Mouse (Mus musculus): ENCODE results near the gene Mgat5. TPM values are rescaled to one million over a fixed set of nuclear protein-coding genes. Genes with fewer than 3 reads are reported as not detected.

Mgat5 gene
- polyA plus RNA-seq, 1 experiment, result 2.2 TPM

GRCm38 (mm10) chr1:127267985-127268384 lies 63.2 kb downstream of the Mgat5 start:
- Histone ChIP-seq H3K4me3 (no peak overlapping the region), H3ac (ENCODE audit: control insufficient read depth, insufficient read length) (no peak overlapping the region), H3K36me3 (ENCODE audit: control insufficient read depth, insufficient read depth) (no peaks in the 10 kb centered on the region), H3K4me2 (ENCODE audit: low read depth) (no peak overlapping the region), H3K27me3 (ENCODE audit: control insufficient read depth, insufficient read depth, insufficient read length) (no peaks in the 10 kb centered on the region), H3K79me2 (ENCODE audit: control insufficient read depth, insufficient read depth) (no peaks in the 10 kb centered on the region)
- TF ChIP-seq POLR2AphosphoS2 (IDR thresholded peaks at IDR 0.05; ENCODE audit: insufficient read length, low read depth) (no peak), REST (IDR thresholded peaks at IDR 0.05; ENCODE audit: insufficient read depth, insufficient read length) (no peak), E2F4 (IDR thresholded peaks at IDR 0.05; ENCODE audit: insufficient read depth) (no peak), SRF (IDR thresholded peaks at IDR 0.05; ENCODE audit: control insufficient read depth, insufficient read length, low read depth) (no peak), MAX (IDR thresholded peaks at IDR 0.05; ENCODE audit: low read depth) (no peak), MYOG (IDR thresholded peaks at IDR 0.05; ENCODE audit: control insufficient read depth in 1 of 3, insufficient read depth in 1 of 3, insufficient read length in 2 of 3, low read depth in 2 of 3) (no peak), POLR2A (IDR thresholded peaks at IDR 0.05; ENCODE audit: insufficient read length, low read depth) (no peak), MYOD1 (IDR thresholded peaks at IDR 0.05; ENCODE audit: control insufficient read depth in 1 of 3, insufficient read length in 2 of 3, low read depth in 2 of 3) (no peak), USF1 (IDR thresholded peaks at IDR 0.05; ENCODE audit: low read depth) (no peak)

GRCm38 (mm10) chr1:127269343-127269742 lies 64.5 kb downstream of the Mgat5 start:
- H3K79me2 ChIP-seq (ENCODE audit: control insufficient read depth, insufficient read depth), result no peaks in the 10 kb centered on the region
- no peaks in the 10 kb centered on the region for H3K36me3 ChIP-seq (ENCODE audit: control insufficient read depth, insufficient read depth)
- no peak for TF ChIP-seq SRF (IDR thresholded peaks at IDR 0.05; ENCODE audit: control insufficient read depth, insufficient read length, low read depth)
- TF ChIP-seq TCF12 (IDR thresholded peaks at IDR 0.05; ENCODE audit: insufficient read depth, poor library complexity, severe bottlenecking), result no peak
- TF ChIP-seq POLR2A (IDR thresholded peaks at IDR 0.05; ENCODE audit: insufficient read length, low read depth), result no peak
- TF ChIP-seq REST (IDR thresholded peaks at IDR 0.05; ENCODE audit: insufficient read depth, insufficient read length), result no peak
- no peak for TF ChIP-seq MYOG (IDR thresholded peaks at IDR 0.05; ENCODE audit: control insufficient read depth in 1 of 3, insufficient read depth in 1 of 3, insufficient read length in 2 of 3, low read depth in 2 of 3)
- TF ChIP-seq CEBPB (IDR thresholded peaks at IDR 0.05; ENCODE audit: insufficient read depth, poor library complexity, severe bottlenecking), result no peak
- no peak for TF ChIP-seq TCF3 (IDR thresholded peaks at IDR 0.05; ENCODE audit: insufficient read length, low read depth)
- no peak for TF ChIP-seq POLR2AphosphoS2 (IDR thresholded peaks at IDR 0.05; ENCODE audit: insufficient read length, low read depth)
- no peak for TF ChIP-seq E2F4 (IDR thresholded peaks at IDR 0.05; ENCODE audit: insufficient read depth)
- no peak for TF ChIP-seq MAX (IDR thresholded peaks at IDR 0.05; ENCODE audit: low read depth)
- TF ChIP-seq USF1 (IDR thresholded peaks at IDR 0.05; ENCODE audit: low read depth), result no peak
- H3K27me3 ChIP-seq (ENCODE audit: control insufficient read depth, insufficient read depth, insufficient read length), result no peaks in the 10 kb centered on the region
- no peak overlapping the region for H3K4me2 ChIP-seq (ENCODE audit: low read depth)
- no peak overlapping the region for H3ac ChIP-seq (ENCODE audit: control insufficient read depth, insufficient read length)
- H3K4me3 ChIP-seq, result no peak overlapping the region

GRCm38 (mm10) chr1:127270273-127271020 lies 65.6 kb downstream of the Mgat5 start:
- Histone ChIP-seq H3K4me3 (no peak overlapping the region), H3K4me2 (ENCODE audit: low read depth) (no peak overlapping the region), H3K79me2 (ENCODE audit: control insufficient read depth, insufficient read depth) (no peaks in the 10 kb centered on the region), H3K36me3 (ENCODE audit: control insufficient read depth, insufficient read depth) (no peaks in the 10 kb centered on the region), H3ac (ENCODE audit: control insufficient read depth, insufficient read length) (no peak overlapping the region), H3K27me3 (ENCODE audit: control insufficient read depth, insufficient read depth, insufficient read length) (no peaks in the 10 kb centered on the region)
- no peak for TF ChIP-seq REST (IDR thresholded peaks at IDR 0.05; ENCODE audit: insufficient read depth, insufficient read length)
- no peak for TF ChIP-seq MYOD1 (IDR thresholded peaks at IDR 0.05; ENCODE audit: control insufficient read depth in 1 of 3, insufficient read length in 2 of 3, low read depth in 2 of 3)
- no peak for TF ChIP-seq E2F4 (IDR thresholded peaks at IDR 0.05; ENCODE audit: insufficient read depth)
- TF ChIP-seq SRF (IDR thresholded peaks at IDR 0.05; ENCODE audit: control insufficient read depth, insufficient read length, low read depth), result no peak
- TF ChIP-seq MAX (IDR thresholded peaks at IDR 0.05; ENCODE audit: low read depth), result no peak

GRCm38 (mm10) chr1:127271156-127271555 lies 66.3 kb downstream of the Mgat5 start:
- Histone ChIP-seq H3K36me3 (ENCODE audit: control insufficient read depth, insufficient read depth) (no peaks in the 10 kb centered on the region), H3K79me2 (ENCODE audit: control insufficient read depth, insufficient read depth) (no peaks in the 10 kb centered on the region), H3K27me3 (ENCODE audit: control insufficient read depth, insufficient read depth, insufficient read length) (no peaks in the 10 kb centered on the region), H3ac (ENCODE audit: control insufficient read depth, insufficient read length) (no peak overlapping the region), H3K4me3 (no peak overlapping the region), H3K4me2 (ENCODE audit: low read depth) (no peak overlapping the region)
- TF ChIP-seq MYOG (IDR thresholded peaks at IDR 0.05; ENCODE audit: control insufficient read depth in 1 of 3, insufficient read depth in 1 of 3, insufficient read length in 2 of 3, low read depth in 2 of 3) (no peak), POLR2A (IDR thresholded peaks at IDR 0.05; ENCODE audit: insufficient read length, low read depth) (no peak), MYOD1 (IDR thresholded peaks at IDR 0.05; ENCODE audit: control insufficient read depth in 1 of 3, insufficient read length in 2 of 3, low read depth in 2 of 3) (no peak), CEBPB (IDR thresholded peaks at IDR 0.05; ENCODE audit: insufficient read depth, poor library complexity, severe bottlenecking) (no peak)

GRCm38 (mm10) chr1:127273363-127273762 lies 68.5 kb downstream of the Mgat5 start:
- TF ChIP-seq E2F4 (IDR thresholded peaks at IDR 0.05; ENCODE audit: insufficient read depth) (no peak), MYOG (IDR thresholded peaks at IDR 0.05; ENCODE audit: control insufficient read depth in 1 of 3, insufficient read depth in 1 of 3, insufficient read length in 2 of 3, low read depth in 2 of 3) (no peak), CEBPB (IDR thresholded peaks at IDR 0.05; ENCODE audit: insufficient read depth, poor library complexity, severe bottlenecking) (no peak), POLR2AphosphoS2 (IDR thresholded peaks at IDR 0.05; ENCODE audit: insufficient read length, low read depth) (no peak), USF1 (IDR thresholded peaks at IDR 0.05; ENCODE audit: low read depth) (no peak), MAX (IDR thresholded peaks at IDR 0.05; ENCODE audit: low read depth) (no peak), POLR2A (IDR thresholded peaks at IDR 0.05; ENCODE audit: insufficient read length, low read depth) (no peak), SRF (IDR thresholded peaks at IDR 0.05; ENCODE audit: control insufficient read depth, insufficient read length, low read depth) (no peak), TCF3 (IDR thresholded peaks at IDR 0.05; ENCODE audit: insufficient read length, low read depth) (no peak), TCF12 (IDR thresholded peaks at IDR 0.05; ENCODE audit: insufficient read depth, poor library complexity, severe bottlenecking) (no peak), REST (IDR thresholded peaks at IDR 0.05; ENCODE audit: insufficient read depth, insufficient read length) (no peak)
- no peaks in the 10 kb centered on the region for H3K36me3 ChIP-seq (ENCODE audit: control insufficient read depth, insufficient read depth)
- H3ac ChIP-seq (ENCODE audit: control insufficient read depth, insufficient read length), result no peak overlapping the region
- H3K27me3 ChIP-seq (ENCODE audit: control insufficient read depth, insufficient read depth, insufficient read length), result no peaks in the 10 kb centered on the region
- no peak overlapping the region for H3K4me2 ChIP-seq (ENCODE audit: low read depth)
- H3K4me3 ChIP-seq, result no peak overlapping the region
- H3K79me2 ChIP-seq (ENCODE audit: control insufficient read depth, insufficient read depth), result no peaks in the 10 kb centered on the region
